Mouse (Mus musculus) embryonic fibroblast, embryonic 13.5 days (primary cell): ENCODE results near the gene Sesn1.

Experiments used
- CTCF ChIP-seq: IDR thresholded peaks from 2 replicates; pipeline ENCODE4 v1.5.1; 2011; ENCODE audit warnings: mild to moderate bottlenecking, control low read depth, low read length, moderate library complexity, borderline replicate concordance; ENCODE audit not compliant: insufficient read depth
- POLR2A ChIP-seq: IDR thresholded peaks from 2 replicates; pipeline ENCODE4 v1.6.1; 2011; ENCODE audit warnings: low read depth, mild to moderate bottlenecking, control low read depth, low read length, moderate library complexity

DNA sequence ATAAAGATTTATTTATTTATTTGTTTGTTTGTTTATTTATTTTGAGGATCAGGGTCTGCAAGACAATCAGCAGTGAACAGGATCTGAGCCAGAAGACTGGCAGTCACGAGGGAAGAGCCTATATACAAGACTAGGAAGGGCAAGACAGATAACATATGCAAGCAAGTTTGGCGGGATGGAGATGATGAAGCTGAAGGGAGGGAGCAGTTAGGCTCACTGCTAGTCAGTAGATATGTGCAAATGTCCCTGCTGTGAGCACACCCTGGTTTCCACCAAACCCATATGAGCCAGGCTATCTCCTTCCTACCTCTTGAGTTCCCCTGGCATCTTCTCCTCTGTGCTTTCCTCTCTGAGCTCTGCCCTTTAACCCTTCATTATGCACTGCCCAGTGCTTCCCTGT, 61.8 kb downstream of the Sesn1 start:
- no peak for TF ChIP-seq CTCF
- no peak for TF ChIP-seq POLR2A
